Mouse (Mus musculus) megakaryocyte, embryonic 14.5 days (primary cell): Measurements from ENCODE around the gene Laptm4a. TPM values are rescaled to one million over a fixed set of nuclear protein-coding genes. Genes with fewer than 3 reads are reported as not detected.
A peak's percentile ranks its signal among the peaks of the same experiment; 100 is the strongest.

ENCODE experiments used
- H3K27me3 ChIP-seq: replicated peaks from 2 replicates; pipeline ENCODE3; 2012; ENCODE audit warnings: inconsistent platforms
- H3K36me3 ChIP-seq: replicated peaks from 2 replicates; pipeline ENCODE3; 2012; ENCODE audit warnings: low read length, inconsistent platforms, mixed read lengths
- H3K4me1 ChIP-seq: 2 replicates; pipeline ENCODE4 v1.6.1; 2012; ENCODE audit warnings: inconsistent platforms
- H3K4me3 ChIP-seq: replicated peaks from 2 replicates; pipeline ENCODE3; 2012; ENCODE audit warnings: moderate library complexity, mild to moderate bottlenecking, inconsistent platforms
- H3K9me3 ChIP-seq: 2 replicates; pipeline ENCODE4 v1.6.1; 2012; ENCODE audit warnings: inconsistent platforms
- FLI1 ChIP-seq: IDR thresholded peaks from 2 replicates; pipeline ENCODE4 v1.6.1; 2012; ENCODE audit warnings: low read length, inconsistent platforms, mixed read lengths
- GATA1 ChIP-seq: IDR thresholded peaks from 3 replicates; pipeline ENCODE4 v1.6.1; 2012; ENCODE audit warnings: mixed read lengths, low read length, inconsistent platforms, borderline replicate concordance
- polyA plus RNA-seq: library from polyadenylated mRNA; stranded (reverse); fragments of >175 nt; gene quantifications from 2 replicates; pipeline ENCODE4 v1.2.3, GENCODE M21; 2012; ENCODE audit warnings: low replicate concordance; ENCODE audit not compliant: insufficient read depth

The Laptm4a gene
- polyA plus RNA-seq, 1 experiment, result 34.8 TPM

- peaks cover 38% of the 10 kb centered on the region for H3K4me1 ChIP-seq
- no peaks in the 10 kb centered on the region for H3K36me3 ChIP-seq
- peaks cover 5% of the 10 kb centered on the region for H3K27me3 ChIP-seq
- H3K9me3 ChIP-seq, result peaks cover 10% of the 10 kb centered on the region
- no peak overlapping the region for H3K4me3 ChIP-seq
- no peak for TF ChIP-seq FLI1
- TF ChIP-seq GATA1, result no peak
These were observed 19.5 kb upstream of the Laptm4a start for GRCm38 (mm10) chr12:8901934-8902333.

- Histone ChIP-seq H3K9me3 (peaks cover 12% of the 10 kb centered on the region), H3K36me3 (no peaks in the 10 kb centered on the region)
- TF ChIP-seq FLI1 (no peak), GATA1 (no peak)
These were observed 19.0 kb upstream of the Laptm4a start for GRCm38 (mm10) chr12:8902479-8902878.

GRCm38 (mm10) chr12:8912860-8913685 is 8.4 kb upstream of the Laptm4a start:
- Histone ChIP-seq H3K4me1 (peaks cover 20% of the 10 kb centered on the region), H3K4me3 (peak overlapping the region; percentile 38), H3K9me3 (no peaks in the 10 kb centered on the region), H3K27me3 (peaks cover 19% of the 10 kb centered on the region), H3K36me3 (no peaks in the 10 kb centered on the region)
- TF ChIP-seq GATA1 (no peak), FLI1 (no peak)

More at GRCm38 (mm10) chr12:8902479-8902878, 19.0 kb upstream of the Laptm4a start:
- H3K27me3 ChIP-seq, result peaks cover 3% of the 10 kb centered on the region
- peaks cover 33% of the 10 kb centered on the region for H3K4me1 ChIP-seq
- peak overlapping the region; percentile 6 for H3K4me3 ChIP-seq

GRCm38 (mm10) chr12:8913701-8914340 is 7.6 kb upstream of the Laptm4a start:
- TF ChIP-seq FLI1 (no peak), GATA1 (no peak)
- Histone ChIP-seq H3K9me3 (no peaks in the 10 kb centered on the region), H3K4me1 (peaks cover 25% of the 10 kb centered on the region), H3K4me3 (no peak overlapping the region), H3K27me3 (peaks cover 19% of the 10 kb centered on the region), H3K36me3 (no peaks in the 10 kb centered on the region)

- H3K27me3 ChIP-seq, result peaks cover 16% of the 10 kb centered on the region
- H3K4me1 ChIP-seq, result peaks cover 48% of the 10 kb centered on the region
- H3K9me3 ChIP-seq, result no peaks in the 10 kb centered on the region
- H3K36me3 ChIP-seq, result no peaks in the 10 kb centered on the region
- TF ChIP-seq FLI1 (no peak), GATA1 (no peak)
- no peak overlapping the region for H3K4me3 ChIP-seq
These were observed 5.1 kb upstream of the Laptm4a start for GRCm38 (mm10) chr12:8916378-8916777.

GRCm38 (mm10) chr12:8919231-8919630 is 2.2 kb upstream of the Laptm4a start:
- peaks cover 2% of the 10 kb centered on the region for H3K36me3 ChIP-seq
- no peak overlapping the region for H3K4me3 ChIP-seq
- peaks cover under 1% of the 10 kb centered on the region for H3K27me3 ChIP-seq
- H3K9me3 ChIP-seq, result no peaks in the 10 kb centered on the region
- TF ChIP-seq FLI1 (no peak), GATA1 (no peak)
- peaks cover 38% of the 10 kb centered on the region for H3K4me1 ChIP-seq

GRCm38 (mm10) chr12:8920996-8921393 is 469 bp upstream of the Laptm4a start:
- Histone ChIP-seq H3K4me3 (peak overlapping the region; percentile 97), H3K4me1 (peaks cover 53% of the 10 kb centered on the region), H3K9me3 (no peaks in the 10 kb centered on the region), H3K36me3 (peaks cover 19% of the 10 kb centered on the region), H3K27me3 (no peaks in the 10 kb centered on the region)
- no peak for TF ChIP-seq FLI1
- no peak for TF ChIP-seq GATA1

- H3K4me3 ChIP-seq, result peak overlapping the region; percentile 97
- no peaks in the 10 kb centered on the region for H3K9me3 ChIP-seq
- no peaks in the 10 kb centered on the region for H3K27me3 ChIP-seq
- H3K4me1 ChIP-seq, result peaks cover 61% of the 10 kb centered on the region
- TF ChIP-seq FLI1 (no peak), GATA1 (no peak)
- peaks cover 31% of the 10 kb centered on the region for H3K36me3 ChIP-seq
These were observed 1.1 kb downstream of the Laptm4a start for GRCm38 (mm10) chr12:8922369-8923124.

- H3K36me3 ChIP-seq, result peaks cover 33% of the 10 kb centered on the region
- no peaks in the 10 kb centered on the region for H3K27me3 ChIP-seq
- peaks cover 66% of the 10 kb centered on the region for H3K4me1 ChIP-seq
- peak overlapping the region; percentile 97 for H3K4me3 ChIP-seq
- H3K9me3 ChIP-seq, result no peaks in the 10 kb centered on the region
- TF ChIP-seq GATA1 (no peak), FLI1 (no peak)
These were observed 1.6 kb downstream of the Laptm4a start for GRCm38 (mm10) chr12:8923125-8923410.

- Histone ChIP-seq H3K36me3 (peaks cover 35% of the 10 kb centered on the region), H3K4me3 (peak overlapping the region; percentile 97), H3K9me3 (no peaks in the 10 kb centered on the region), H3K27me3 (no peaks in the 10 kb centered on the region), H3K4me1 (peaks cover 67% of the 10 kb centered on the region)
- no peak for TF ChIP-seq GATA1
- no peak for TF ChIP-seq FLI1
These were observed 2.1 kb downstream of the Laptm4a start for GRCm38 (mm10) chr12:8923603-8924002.
